Mouse (Mus musculus) hindbrain, embryonic 12.5 days (tissue): ENCODE measurements around the gene Ccdc181. TPM values are rescaled to one million over a fixed set of nuclear protein-coding genes. Genes with fewer than 3 reads are reported as not detected.

Experiments used
- ATAC-seq: fragments of 200-750 bp; cut with Nextera tagmentation; 2 replicates; pipeline ENCODE4 v1.8.0; 2017; ENCODE audit warnings: moderate TSS enrichment; ENCODE audit not compliant: low FRiP score
- H3K27ac ChIP-seq: fragments of 300-500 bp; sonication (generic); 2 replicates; pipeline ENCODE4 v1.5.1; 2016; ENCODE audit warnings: mild to moderate bottlenecking
- H3K27me3 ChIP-seq: fragments of 300-500 bp; sonication (generic); 2 replicates; pipeline ENCODE4 v1.6.1; 2016; ENCODE audit warnings: mild to moderate bottlenecking
- H3K36me3 ChIP-seq: fragments of 300-500 bp; sonication (generic); 2 replicates; pipeline ENCODE4 v1.6.1; 2016; ENCODE audit warnings: mild to moderate bottlenecking
- H3K4me1 ChIP-seq: fragments of 300-500 bp; sonication (generic); 2 replicates; pipeline ENCODE4 v1.6.1; 2016
- H3K4me2 ChIP-seq: fragments of 300-500 bp; sonication (generic); replicated peaks from 2 replicates; pipeline ENCODE4 v1.6.1; 2016; ENCODE audit warnings: mild to moderate bottlenecking
- H3K4me3 ChIP-seq: fragments of 300-500 bp; sonication (generic); 2 replicates; pipeline ENCODE4 v1.5.1; 2016; ENCODE audit warnings: mild to moderate bottlenecking
- H3K9ac ChIP-seq: fragments of 300-500 bp; sonication (generic); 2 replicates; pipeline ENCODE4 v1.6.1; 2016; ENCODE audit warnings: mild to moderate bottlenecking, moderate library complexity
- H3K9me3 ChIP-seq: fragments of 300-500 bp; sonication (generic); replicated peaks from 2 replicates; pipeline ENCODE4 v1.6.1; 2016; ENCODE audit warnings: mild to moderate bottlenecking
- WGBS: fragments of 180-500 bp; shearing (Covaris S2); methylation state at CpG from one replicate; pipeline ENCODE4 v1.1.7; 2016; 5-methylcytosine and 5-hydroxymethylcytosine counted together
- polyA plus RNA-seq: library from polyadenylated mRNA; unstranded; fragments of >200 nt; fragmentation: Nextera tagmentation; extraction: Ambion mirVana; gene quantifications from 2 replicates; pipeline ENCODE4 v1.2.1, GENCODE M21; 2016

Ccdc181 gene
- polyA plus RNA-seq, 1 experiment from 2014 or later = 15.3 TPM

DNA sequence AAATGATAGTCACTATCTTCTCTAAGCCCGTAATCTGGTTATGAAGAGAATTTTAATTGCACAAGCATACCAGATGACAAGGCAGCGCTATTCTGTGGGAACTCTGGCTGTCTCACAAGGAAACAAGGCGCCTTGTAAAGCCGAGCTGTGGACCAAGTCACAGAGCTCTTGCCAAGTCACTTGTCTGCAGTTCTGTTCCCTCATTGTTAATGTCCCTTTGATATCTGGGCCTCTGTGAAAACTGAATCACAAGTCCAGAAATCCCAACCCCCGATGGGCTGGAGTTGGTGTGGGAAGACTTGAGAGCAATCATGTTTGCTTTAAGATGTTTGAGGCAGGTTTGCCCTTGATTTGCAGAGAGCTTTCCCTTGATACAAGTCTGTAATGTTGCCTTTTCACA is 45.3 kb downstream of the Ccdc181 start:
- Histone ChIP-seq H3K4me1 (no peaks in the 10 kb centered on the region), H3K9me3 (no peaks in the 10 kb centered on the region), H3K4me3 (no peak overlapping the region), H3K27me3 (no peaks in the 10 kb centered on the region), H3K4me2 (no peak overlapping the region), H3K9ac (no peak overlapping the region), H3K36me3 (0 out of 2 replicates have a peak, but pooled peaks cover 4% of the 10 kb centered on the region), H3K27ac (no peak overlapping the region)
- ATAC-seq = no peak
- WGBS = 74% methylated on average over 5 of the region's 5 CpGs

DNA sequence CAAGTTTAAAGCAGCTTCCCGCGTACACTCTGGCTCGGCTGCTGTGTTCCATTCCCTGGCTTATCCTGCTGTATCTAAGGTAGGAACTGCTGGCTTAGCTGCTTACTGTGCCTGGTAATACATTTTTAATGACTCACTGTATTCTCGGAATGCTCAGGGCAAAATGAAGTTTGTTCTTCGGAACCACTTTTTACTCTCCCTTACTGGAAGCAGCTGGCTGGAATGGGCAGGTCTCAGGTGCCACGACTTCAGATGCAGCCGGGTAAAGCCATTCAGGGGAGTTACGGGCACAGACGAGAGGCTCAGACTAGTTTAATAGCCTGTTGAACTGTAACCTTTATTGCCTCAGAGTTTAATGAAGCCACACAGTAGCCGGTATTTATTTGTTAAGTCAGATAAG is 46.0 kb downstream of the Ccdc181 start:
- no peaks in the 10 kb centered on the region for H3K9me3 ChIP-seq
- H3K27ac ChIP-seq = no peak overlapping the region
- no peak overlapping the region for H3K9ac ChIP-seq
- H3K4me2 ChIP-seq = no peak overlapping the region
- no peak for ATAC-seq
- 0 out of 2 replicates have a peak, but pooled peaks cover 4% of the 10 kb centered on the region for H3K36me3 ChIP-seq
- H3K4me3 ChIP-seq = no peak overlapping the region
- H3K27me3 ChIP-seq = no peaks in the 10 kb centered on the region
- H3K4me1 ChIP-seq = no peaks in the 10 kb centered on the region
- 83% methylated on average over 10 of the region's 10 CpGs for WGBS

DNA sequence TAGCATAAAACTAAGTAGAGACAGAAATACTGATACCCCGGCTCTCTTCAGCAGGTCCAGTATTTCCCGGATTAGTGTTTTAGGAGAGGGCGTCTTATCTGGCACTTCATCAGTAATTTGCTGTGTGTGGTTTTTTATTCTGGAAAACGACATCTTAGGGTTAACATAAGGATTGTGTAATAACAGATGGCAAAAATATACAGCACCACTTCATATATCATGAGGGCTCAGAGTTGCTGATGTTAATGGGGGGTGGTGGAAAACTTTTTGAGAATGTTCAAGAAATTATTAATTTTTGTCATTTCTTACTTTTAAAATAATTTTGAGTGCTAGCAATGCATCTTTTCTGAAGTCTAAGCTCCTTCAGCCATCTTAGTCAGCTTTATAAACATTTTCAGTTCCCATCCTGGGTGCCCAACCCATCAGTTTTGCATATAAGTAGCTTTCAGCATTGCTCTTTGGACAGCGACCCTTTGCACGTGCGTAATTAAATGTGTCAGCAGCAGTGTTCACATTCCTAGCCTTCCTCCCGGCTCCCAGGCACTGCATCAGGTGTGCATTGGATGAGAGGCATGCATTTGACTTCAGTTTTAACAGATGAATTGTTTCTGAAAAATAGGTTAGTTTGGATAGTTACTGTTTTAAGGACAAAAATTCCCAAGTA is 47.7 kb downstream of the Ccdc181 start:
- ATAC-seq = no peak
- WGBS = 88% methylated on average over 8 of the region's 8 CpGs
- no peak overlapping the region for H3K4me2 ChIP-seq
- no peaks in the 10 kb centered on the region for H3K27me3 ChIP-seq
- 0 out of 2 replicates have a peak, but pooled peaks cover 4% of the 10 kb centered on the region for H3K36me3 ChIP-seq
- H3K9me3 ChIP-seq = no peaks in the 10 kb centered on the region
- peaks cover 7% of the 10 kb centered on the region; the same call in 1 of the 2 replicates for H3K4me1 ChIP-seq
- no peak overlapping the region for H3K4me3 ChIP-seq
- no peak overlapping the region for H3K27ac ChIP-seq
- no peak overlapping the region for H3K9ac ChIP-seq

DNA sequence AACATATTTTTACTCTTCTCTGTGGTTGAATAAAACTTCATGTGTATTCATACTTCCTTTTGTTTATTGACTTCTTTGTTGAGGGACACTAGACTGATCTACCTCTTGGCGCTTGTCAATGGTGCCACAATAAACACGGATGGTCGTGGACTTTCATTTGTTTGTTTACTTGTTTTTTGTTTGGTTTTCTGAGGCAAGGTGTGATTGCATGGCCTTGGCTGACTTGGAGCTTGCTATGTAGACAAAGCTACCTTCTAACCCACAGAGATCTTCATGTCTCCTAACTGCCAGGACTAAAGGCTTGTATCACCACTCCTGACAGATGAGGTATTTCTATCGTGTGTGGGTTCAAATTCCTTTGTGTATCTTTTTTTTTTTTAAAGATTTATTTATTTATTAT is 48.8 kb downstream of the Ccdc181 start:
- no peak for ATAC-seq
- H3K36me3 ChIP-seq = peaks cover 11% of the 10 kb centered on the region; the same call in 1 of the 2 replicates
- peaks cover 7% of the 10 kb centered on the region; the same call in 1 of the 2 replicates for H3K4me1 ChIP-seq
- H3K9me3 ChIP-seq = no peaks in the 10 kb centered on the region
- 93% methylated on average over 4 of the region's 4 CpGs for WGBS
- no peak overlapping the region for H3K4me3 ChIP-seq
- H3K27me3 ChIP-seq = no peaks in the 10 kb centered on the region
- H3K27ac ChIP-seq = no peak overlapping the region
- no peak overlapping the region for H3K9ac ChIP-seq
- no peak overlapping the region for H3K4me2 ChIP-seq

DNA sequence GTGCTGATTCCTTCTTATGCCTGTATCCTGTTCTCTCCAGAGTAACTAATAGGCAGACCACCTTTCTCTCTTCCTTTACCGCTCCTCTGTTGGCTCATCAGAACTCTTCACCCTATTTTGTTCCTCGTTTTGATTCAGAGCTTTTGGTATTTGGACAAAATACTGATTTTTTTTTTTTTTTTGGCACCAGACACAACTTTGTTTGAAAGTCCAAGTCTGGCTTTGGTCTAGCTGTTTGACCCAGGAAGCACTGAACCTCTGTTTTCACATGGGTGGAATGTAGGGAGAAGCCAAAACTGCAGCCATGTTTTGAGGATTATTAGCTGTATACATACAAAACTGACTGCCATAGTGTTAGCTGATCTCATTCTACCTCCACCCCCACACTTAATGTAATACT is 49.5 kb downstream of the Ccdc181 start:
- Histone ChIP-seq H3K9me3 (no peaks in the 10 kb centered on the region), H3K27me3 (no peaks in the 10 kb centered on the region), H3K27ac (no peak overlapping the region), H3K4me2 (no peak overlapping the region), H3K4me3 (no peak overlapping the region), H3K4me1 (peaks cover 7% of the 10 kb centered on the region; the same call in 1 of the 2 replicates), H3K36me3 (peaks cover 12% of the 10 kb centered on the region; the same call in 1 of the 2 replicates), H3K9ac (no peak overlapping the region)
- WGBS = 89% methylated on average over 2 of the region's 2 CpGs
- no peak for ATAC-seq

DNA sequence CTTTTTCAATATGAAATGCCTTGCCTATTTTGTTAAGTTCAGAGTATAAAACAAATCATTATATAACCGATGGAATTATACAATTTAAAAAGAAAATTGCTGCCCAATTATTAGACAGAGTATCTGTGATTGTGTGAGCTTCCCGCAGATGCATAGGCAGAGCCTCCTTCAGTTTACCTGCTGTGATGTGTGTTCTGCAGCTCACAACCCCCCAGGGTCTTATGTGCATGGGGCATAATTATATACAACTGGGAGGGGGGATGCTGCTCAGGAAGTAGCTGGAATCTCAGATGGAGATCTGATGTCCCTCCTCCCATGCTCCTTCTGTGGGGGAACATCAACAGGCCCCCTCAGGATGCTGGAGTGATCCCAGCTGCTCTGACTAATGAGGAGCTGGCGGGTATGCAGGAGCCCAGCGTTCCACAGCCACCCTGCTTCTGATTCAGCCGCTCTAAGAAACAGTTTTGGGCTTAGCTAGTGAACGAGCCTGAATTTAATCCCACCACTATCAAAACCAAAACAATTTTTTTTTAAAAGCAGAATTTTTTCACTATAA is 51.3 kb downstream of the Ccdc181 start:
- H3K36me3 ChIP-seq = peaks cover 23% of the 10 kb centered on the region; the same call in 1 of the 2 replicates
- 57% methylated on average over 6 of the region's 6 CpGs for WGBS
- H3K27me3 ChIP-seq = no peaks in the 10 kb centered on the region
- H3K4me3 ChIP-seq = no peak overlapping the region
- H3K9me3 ChIP-seq = no peaks in the 10 kb centered on the region
- no peak overlapping the region for H3K27ac ChIP-seq
- peak; percentile 85 for ATAC-seq
- H3K9ac ChIP-seq = no peak overlapping the region
- H3K4me1 ChIP-seq = peaks cover 7% of the 10 kb centered on the region; the same call in 1 of the 2 replicates
- H3K4me2 ChIP-seq = no peak overlapping the region

DNA sequence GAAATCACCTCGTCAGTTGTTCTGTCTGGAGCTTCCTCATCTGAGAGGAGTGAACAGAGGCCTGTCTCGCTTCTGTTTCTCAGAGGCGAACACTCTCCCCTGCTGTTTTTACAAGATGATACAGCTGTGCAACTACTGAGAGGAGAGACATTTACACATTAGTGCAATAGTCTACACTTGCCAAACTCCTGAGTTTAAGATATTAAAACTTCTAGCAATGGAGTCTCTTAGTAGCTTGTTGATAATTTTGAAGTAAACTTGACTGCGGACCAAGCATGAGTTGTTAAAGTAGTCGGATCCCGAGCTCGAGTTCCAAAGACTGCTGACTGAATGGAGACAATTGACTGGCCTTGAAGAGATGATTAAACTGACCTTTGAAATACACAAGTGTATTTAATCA is 52.4 kb downstream of the Ccdc181 start:
- no peak overlapping the region for H3K4me2 ChIP-seq
- H3K4me1 ChIP-seq = peaks cover 7% of the 10 kb centered on the region; the same call in 1 of the 2 replicates
- no peaks in the 10 kb centered on the region for H3K27me3 ChIP-seq
- H3K9ac ChIP-seq = no peak overlapping the region
- no peaks in the 10 kb centered on the region for H3K9me3 ChIP-seq
- ATAC-seq = no peak
- H3K27ac ChIP-seq = no peak overlapping the region
- no peak overlapping the region for H3K4me3 ChIP-seq
- WGBS = 75% methylated on average over 7 of the region's 7 CpGs
- H3K36me3 ChIP-seq = peaks cover 26% of the 10 kb centered on the region; the same call in 1 of the 2 replicates

DNA sequence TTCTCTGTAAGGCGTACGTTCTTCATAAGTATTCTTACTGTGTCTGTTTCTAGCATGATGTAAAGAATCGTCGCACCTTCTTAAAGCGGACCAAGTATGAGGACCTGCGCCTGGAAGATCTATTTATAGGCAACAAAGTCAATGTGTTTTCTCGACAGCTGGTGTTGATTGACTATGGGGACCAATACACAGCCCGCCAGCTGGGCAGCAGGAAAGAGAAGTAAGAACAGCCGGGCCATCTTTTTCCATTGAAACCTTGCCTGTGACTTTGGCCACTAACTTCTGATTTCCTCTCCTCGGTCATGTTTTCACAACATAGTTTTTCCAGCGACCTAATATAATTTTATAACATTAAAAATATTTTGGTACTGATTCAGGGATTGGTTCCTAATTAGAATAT is 57.2 kb downstream of the Ccdc181 start:
- no peaks in the 10 kb centered on the region for H3K4me1 ChIP-seq
- H3K36me3 ChIP-seq = peaks cover 39% of the 10 kb centered on the region
- H3K27me3 ChIP-seq = no peaks in the 10 kb centered on the region
- WGBS = 89% methylated on average over 11 of the region's 11 CpGs
- no peak overlapping the region for H3K4me3 ChIP-seq
- H3K9ac ChIP-seq = no peak overlapping the region
- ATAC-seq = no peak
- H3K9me3 ChIP-seq = no peaks in the 10 kb centered on the region
- no peak overlapping the region for H3K4me2 ChIP-seq
- H3K27ac ChIP-seq = no peak overlapping the region

DNA sequence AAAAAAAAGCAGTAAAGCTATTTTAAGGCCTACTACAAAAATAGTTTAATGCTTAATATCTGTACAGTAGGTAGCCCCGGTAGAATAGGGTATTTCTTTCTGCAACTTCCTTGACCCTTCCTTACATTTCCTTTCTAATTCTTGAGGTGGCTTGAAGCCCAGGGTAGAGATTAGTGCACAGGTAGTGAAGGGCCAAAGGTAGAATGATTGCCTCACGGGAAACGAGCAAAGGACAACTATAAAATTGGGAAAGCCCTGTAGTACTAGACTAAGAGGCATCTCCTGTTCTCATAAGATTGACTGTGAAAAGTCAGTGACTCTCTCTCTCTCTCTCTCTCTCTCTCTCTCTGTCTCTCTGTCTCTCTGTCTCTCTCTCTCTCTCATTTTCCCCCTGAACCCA is 60.0 kb downstream of the Ccdc181 start:
- Histone ChIP-seq H3K4me3 (no peak overlapping the region), H3K27ac (no peak overlapping the region), H3K9me3 (no peaks in the 10 kb centered on the region), H3K27me3 (no peaks in the 10 kb centered on the region), H3K36me3 (peaks cover 28% of the 10 kb centered on the region), H3K4me1 (no peaks in the 10 kb centered on the region), H3K9ac (no peak overlapping the region), H3K4me2 (no peak overlapping the region)
- no peak for ATAC-seq
- 96% methylated on average over 3 of the region's 3 CpGs for WGBS

DNA sequence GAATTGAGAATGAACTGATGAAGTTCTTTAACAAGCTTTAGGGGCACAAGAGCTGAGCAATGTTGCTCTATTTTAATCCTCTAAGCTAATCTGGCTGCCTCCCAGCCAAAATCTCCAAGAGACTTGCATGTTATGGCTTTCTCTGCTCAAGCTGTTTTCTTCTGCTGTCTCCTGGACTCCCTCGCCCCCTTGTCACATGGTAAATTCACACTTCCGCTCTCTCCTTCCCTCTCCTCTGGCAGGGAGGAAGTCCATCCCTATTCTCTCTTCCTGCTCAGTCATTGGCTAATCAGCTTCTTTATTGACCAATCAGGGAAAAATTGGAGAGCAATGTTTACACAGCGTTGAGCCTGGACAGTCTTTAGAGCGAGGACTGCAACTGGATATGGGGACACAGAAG is 60.5 kb downstream of the Ccdc181 start:
- Histone ChIP-seq H3K9me3 (no peaks in the 10 kb centered on the region), H3K4me1 (no peaks in the 10 kb centered on the region), H3K4me3 (no peak overlapping the region), H3K27ac (no peak overlapping the region), H3K4me2 (no peak overlapping the region), H3K36me3 (peaks cover 25% of the 10 kb centered on the region), H3K9ac (no peak overlapping the region), H3K27me3 (no peaks in the 10 kb centered on the region)
- 95% methylated on average over 4 of the region's 4 CpGs for WGBS
- no peak for ATAC-seq

Other genes with a start within 250 kb of the Ccdc181 start
- not detected in 2 replicates for gene Sele, start 227.4 kb upstream of the Ccdc181 start, polyA plus RNA-seq
- gene Sell, start 213.6 kb upstream of the Ccdc181 start, polyA plus RNA-seq = 0.30 TPM in 1 of 2 replicates, not detected in the other
- gene Selp, start 160.3 kb upstream of the Ccdc181 start, polyA plus RNA-seq = 0.12 TPM in 1 of 2 replicates, not detected in the other
- gene F5, start 123.7 kb upstream of the Ccdc181 start, polyA plus RNA-seq = 0.17 and 0.34 TPM in 2 replicates
- gene Slc19a2, start 26.5 kb upstream of the Ccdc181 start, polyA plus RNA-seq = 10.0 and 10.1 TPM in 2 replicates
- gene Nme7, start 28.5 kb downstream of the Ccdc181 start, polyA plus RNA-seq = 29.8 and 32.0 TPM in 2 replicates
- 31.0 and 31.3 TPM in 2 replicates for gene Blzf1, start 31.9 kb downstream of the Ccdc181 start, polyA plus RNA-seq
- gene Atp1b1, start 182.8 kb downstream of the Ccdc181 start, polyA plus RNA-seq = 57.6 and 61.7 TPM in 2 replicates